Mouse (Mus musculus) erythroblast, embryonic 14.5 days (primary cell): ENCODE results near the gene AC109138.7. TPM values are rescaled to one million over a fixed set of nuclear protein-coding genes. Genes with fewer than 3 reads are reported as not detected.

Source experiments
- H3K27me3 ChIP-seq: 2 replicates; pipeline ENCODE4 v1.6.1; 2012; ENCODE audit warnings: inconsistent platforms; ENCODE audit not compliant: control insufficient read depth
- H3K36me3 ChIP-seq: 2 replicates; pipeline ENCODE4 v1.6.1; 2012; ENCODE audit warnings: mild to moderate bottlenecking, inconsistent platforms; ENCODE audit not compliant: control insufficient read depth
- H3K4me1 ChIP-seq: 2 replicates; pipeline ENCODE4 v1.6.1; 2012; ENCODE audit warnings: inconsistent platforms; ENCODE audit not compliant: control insufficient read depth
- H3K4me3 ChIP-seq: replicated peaks from 2 replicates; pipeline ENCODE3; 2012; ENCODE audit warnings: moderate library complexity, mild to moderate bottlenecking, inconsistent platforms
- H3K9me3 ChIP-seq: 2 replicates; pipeline ENCODE4 v1.6.1; 2012; ENCODE audit warnings: low read length, inconsistent platforms, mixed read lengths; ENCODE audit not compliant: control insufficient read depth
- GATA1 ChIP-seq: IDR thresholded peaks from 2 replicates; pipeline ENCODE4 v1.6.1; 2012; ENCODE audit warnings: low read length, inconsistent platforms, mixed read lengths
- TAL1 ChIP-seq: IDR thresholded peaks from 3 replicates; pipeline ENCODE4 v1.6.1; 2012; ENCODE audit warnings: low read length, inconsistent platforms, mixed read lengths
- polyA plus RNA-seq: library from polyadenylated mRNA; stranded (reverse); fragments of >175 nt; gene quantifications from 2 replicates; pipeline ENCODE4 v1.2.3, GENCODE M21; 2012

Gene AC109138.7
- polyA plus RNA-seq, 1 experiment = not detected

DNA sequence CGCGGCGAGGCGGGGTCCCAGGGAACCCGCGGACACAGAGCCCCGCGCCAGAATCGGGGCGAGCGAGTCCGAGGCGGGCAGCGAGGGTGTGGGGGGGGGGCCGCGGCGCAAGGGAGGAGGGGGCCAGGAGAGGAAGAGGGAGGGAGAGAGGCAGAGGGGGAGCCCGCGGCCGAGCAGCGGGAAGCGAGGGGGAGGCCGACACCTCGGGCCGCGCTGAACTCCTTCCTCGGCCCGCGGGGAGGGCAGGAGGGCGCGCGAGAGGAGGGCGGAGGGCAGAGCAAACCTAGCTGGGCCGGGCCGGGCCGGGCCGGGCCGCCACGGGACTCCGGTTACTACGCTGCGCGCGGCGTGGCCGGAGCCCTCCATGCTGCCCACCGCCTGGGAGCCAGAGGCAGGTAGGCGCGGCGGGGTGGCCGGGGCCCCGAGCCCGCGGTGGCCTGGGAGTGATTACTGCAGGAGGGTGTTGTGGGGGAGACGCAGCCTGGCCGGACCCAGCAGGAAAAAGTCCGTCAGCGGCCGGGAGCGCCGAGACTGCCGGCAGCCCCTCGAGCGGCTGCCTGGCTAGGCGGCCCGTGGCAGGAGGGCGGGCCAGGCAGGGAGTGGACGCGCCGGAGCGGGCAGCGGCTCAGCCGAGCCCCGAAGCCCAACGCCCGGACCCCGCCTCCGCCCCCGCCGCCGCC is 754 bp downstream of the AC109138.7 start:
- Histone ChIP-seq H3K27me3 (peaks cover 100% of the 10 kb centered on the region), H3K36me3 (no peaks in the 10 kb centered on the region)
- TF ChIP-seq GATA1 = no peak
- no peak for TF ChIP-seq TAL1

DNA sequence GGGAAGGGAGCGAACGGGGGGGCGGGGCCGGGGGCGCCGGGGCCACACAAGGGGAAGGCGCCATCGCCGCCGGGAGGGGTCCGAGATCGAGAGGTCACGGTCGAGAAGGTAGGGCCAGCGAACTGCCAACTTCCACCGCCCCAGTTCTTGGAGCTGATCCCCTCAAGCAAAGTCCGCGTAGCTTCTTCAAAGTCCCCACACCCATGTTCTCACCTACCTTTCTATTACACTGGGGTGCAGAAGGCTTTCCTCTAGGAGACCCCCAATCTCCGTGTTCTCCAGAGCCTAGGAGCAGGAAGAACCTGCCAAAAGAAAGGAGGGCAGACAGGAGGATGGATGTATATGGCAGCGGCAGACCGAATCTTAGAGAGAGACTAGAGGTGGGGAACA is 1.3 kb downstream of the AC109138.7 start:
- Histone ChIP-seq H3K4me3 (no peak overlapping the region), H3K9me3 (peaks cover 7% of the 10 kb centered on the region; the same call in 1 of the 2 replicates), H3K27me3 (peaks cover 100% of the 10 kb centered on the region), H3K4me1 (peaks cover 13% of the 10 kb centered on the region), H3K36me3 (no peaks in the 10 kb centered on the region)
- no peak for TF ChIP-seq TAL1
- TF ChIP-seq GATA1 = no peak

More for the DNA sequence above, 754 bp downstream of the AC109138.7 start:
- Histone ChIP-seq H3K9me3 (peaks cover 7% of the 10 kb centered on the region; the same call in 1 of the 2 replicates), H3K4me3 (peak overlapping the region; percentile 46), H3K4me1 (peaks cover 8% of the 10 kb centered on the region)

DNA sequence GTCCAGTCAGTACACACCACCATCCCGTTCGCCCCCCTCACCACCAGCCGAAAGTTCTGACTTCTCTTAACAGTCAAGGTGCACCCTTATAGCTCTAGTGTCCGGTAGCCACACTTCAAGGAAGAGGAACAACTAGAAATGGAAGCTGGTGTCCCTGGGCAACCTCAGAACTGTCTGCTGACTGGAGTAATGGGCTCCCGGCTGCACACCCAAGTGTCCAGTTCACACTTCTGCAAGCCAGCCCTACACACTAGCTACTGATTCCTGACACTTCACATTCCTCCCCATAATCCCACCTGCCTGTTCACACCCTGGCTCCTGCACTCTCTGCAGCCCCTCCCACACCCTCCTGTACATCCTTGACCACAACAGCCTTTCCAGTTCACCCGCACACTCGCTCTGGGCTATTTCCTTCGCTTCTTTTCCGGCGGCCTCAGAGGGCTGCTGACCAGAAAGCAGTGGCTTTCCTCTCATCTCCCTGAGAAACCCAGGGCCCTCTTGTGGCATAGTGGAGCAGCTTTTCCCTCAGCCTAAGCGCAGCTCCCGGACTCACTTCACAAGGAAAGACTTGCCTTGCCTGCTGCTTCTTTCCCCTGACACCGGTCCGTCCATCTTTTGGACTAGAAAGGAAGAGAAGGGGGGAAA is 2.0 kb downstream of the AC109138.7 start:
- Histone ChIP-seq H3K36me3 (no peaks in the 10 kb centered on the region), H3K27me3 (peaks cover 100% of the 10 kb centered on the region), H3K4me3 (no peak overlapping the region), H3K9me3 (peaks cover 7% of the 10 kb centered on the region; the same call in 1 of the 2 replicates), H3K4me1 (peaks cover 20% of the 10 kb centered on the region)
- no peak for TF ChIP-seq GATA1
- TF ChIP-seq TAL1 = no peak

DNA sequence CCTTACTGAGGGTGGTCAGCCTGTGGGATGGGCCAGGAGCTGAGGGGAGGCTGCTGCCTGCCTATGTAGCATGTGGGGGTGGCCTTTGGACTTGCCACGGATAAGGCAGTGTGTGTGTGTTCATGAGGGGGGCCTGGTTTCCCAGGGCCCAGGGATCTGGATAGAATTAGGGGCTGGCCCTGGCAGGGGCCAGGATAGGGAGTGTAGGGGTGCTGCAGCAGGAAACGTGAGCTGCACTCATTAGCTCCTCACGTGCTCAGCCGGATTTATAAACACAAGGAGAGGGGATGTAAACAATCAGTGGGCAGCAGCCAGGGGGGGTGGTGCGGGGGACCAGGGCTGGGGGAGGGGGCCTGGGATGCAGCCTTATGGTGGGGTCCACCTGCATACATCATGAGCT is 3.0 kb downstream of the AC109138.7 start:
- H3K4me1 ChIP-seq = peaks cover 22% of the 10 kb centered on the region
- no peak for TF ChIP-seq GATA1
- TF ChIP-seq TAL1 = no peak
- H3K27me3 ChIP-seq = peaks cover 100% of the 10 kb centered on the region
- H3K36me3 ChIP-seq = no peaks in the 10 kb centered on the region
- no peak overlapping the region for H3K4me3 ChIP-seq
- H3K9me3 ChIP-seq = peaks cover 7% of the 10 kb centered on the region; the same call in 1 of the 2 replicates

DNA sequence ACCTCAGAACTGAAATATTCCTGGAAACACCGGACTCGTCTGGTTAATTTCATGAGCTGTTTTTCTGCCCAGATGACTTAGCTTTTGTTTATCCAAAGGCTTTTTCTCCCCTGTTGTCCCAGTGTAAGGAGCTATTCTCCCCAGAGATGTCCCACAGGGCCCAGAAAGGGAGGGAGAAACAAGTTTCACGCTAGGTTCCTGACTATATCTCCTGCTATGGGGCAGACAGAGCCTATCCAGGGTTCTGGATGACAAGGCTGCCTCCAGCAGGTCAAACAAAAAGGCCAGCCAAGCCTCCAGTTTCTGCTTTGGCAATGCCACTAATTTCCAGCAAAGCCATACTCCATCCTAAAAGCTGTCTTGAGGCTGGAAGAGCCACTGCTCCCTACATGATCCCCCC is 3.7 kb downstream of the AC109138.7 start:
- TF ChIP-seq GATA1 (no peak), TAL1 (no peak)
- Histone ChIP-seq H3K9me3 (peaks cover 7% of the 10 kb centered on the region; the same call in 1 of the 2 replicates), H3K4me1 (peaks cover 28% of the 10 kb centered on the region), H3K36me3 (no peaks in the 10 kb centered on the region), H3K27me3 (peaks cover 100% of the 10 kb centered on the region), H3K4me3 (no peak overlapping the region)

DNA sequence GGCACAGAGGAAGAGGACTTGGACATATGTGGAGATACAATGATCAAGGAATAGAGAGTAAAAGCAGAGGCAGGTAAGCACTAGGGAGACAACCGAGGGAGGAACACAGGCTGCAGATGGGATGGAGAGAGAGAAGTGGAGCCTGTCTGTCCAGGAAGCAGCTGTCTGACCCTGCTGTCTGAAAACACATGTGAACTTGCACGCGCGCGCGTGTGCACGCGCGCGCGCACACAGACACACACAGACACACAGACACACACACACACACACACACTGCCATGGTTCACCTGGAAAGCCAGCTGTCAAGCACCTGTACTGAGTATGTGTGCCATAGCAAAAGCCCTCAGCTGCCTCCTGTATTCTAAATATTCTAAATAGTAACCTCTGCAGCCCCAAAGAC is 4.1 kb downstream of the AC109138.7 start:
- Histone ChIP-seq H3K27me3 (peaks cover 98% of the 10 kb centered on the region), H3K4me3 (no peak overlapping the region), H3K36me3 (no peaks in the 10 kb centered on the region), H3K4me1 (peaks cover 31% of the 10 kb centered on the region), H3K9me3 (peaks cover 7% of the 10 kb centered on the region; the same call in 1 of the 2 replicates)
- TF ChIP-seq TAL1 (no peak), GATA1 (no peak)

DNA sequence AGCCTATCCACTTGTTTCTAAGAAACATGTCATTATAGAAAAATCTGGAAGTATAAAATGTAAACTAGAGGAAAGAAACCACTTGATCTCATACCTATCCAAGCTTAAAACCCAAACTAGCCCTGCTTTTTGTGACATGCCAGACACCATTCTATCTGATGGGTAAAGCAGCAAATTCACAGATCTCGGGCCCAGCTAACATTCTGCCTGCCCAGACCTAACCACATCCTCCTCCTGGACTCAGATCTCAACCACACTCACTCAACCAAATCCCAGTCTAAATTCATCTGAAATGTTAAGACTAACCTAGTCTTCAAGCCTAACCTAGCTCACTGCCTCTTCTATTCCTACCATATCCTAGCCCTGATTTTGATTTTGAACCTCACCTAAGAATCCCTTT is 4.6 kb downstream of the AC109138.7 start:
- Histone ChIP-seq H3K4me3 (no peak overlapping the region), H3K36me3 (no peaks in the 10 kb centered on the region), H3K4me1 (peaks cover 35% of the 10 kb centered on the region), H3K9me3 (peaks cover 5% of the 10 kb centered on the region; the same call in 1 of the 2 replicates), H3K27me3 (peaks cover 97% of the 10 kb centered on the region)
- TF ChIP-seq GATA1 (no peak), TAL1 (no peak)

DNA sequence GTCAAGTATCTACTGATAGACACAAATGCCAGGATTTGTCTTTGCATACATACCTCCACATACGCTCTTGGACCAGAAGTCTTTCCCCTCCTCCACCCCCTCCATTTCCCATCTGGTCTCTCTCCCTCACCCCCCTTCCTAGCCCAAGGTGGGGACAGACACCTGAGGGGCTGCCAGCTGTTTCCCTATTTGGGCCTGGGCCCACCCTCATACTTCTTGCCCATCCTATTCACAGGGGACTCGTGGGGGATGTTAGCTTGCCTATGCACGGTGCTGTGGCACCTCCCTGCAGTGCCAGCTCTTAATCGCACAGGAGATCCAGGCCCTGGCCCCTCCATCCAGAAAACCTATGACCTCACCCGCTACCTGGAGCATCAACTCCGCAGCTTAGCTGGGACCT is 5.8 kb downstream of the AC109138.7 start:
- Histone ChIP-seq H3K4me3 (no peak overlapping the region), H3K27me3 (peaks cover 89% of the 10 kb centered on the region), H3K4me1 (peaks cover 31% of the 10 kb centered on the region), H3K9me3 (peaks cover 1% of the 10 kb centered on the region; the same call in 1 of the 2 replicates), H3K36me3 (no peaks in the 10 kb centered on the region)
- TF ChIP-seq GATA1 = no peak
- TF ChIP-seq TAL1 = no peak

DNA sequence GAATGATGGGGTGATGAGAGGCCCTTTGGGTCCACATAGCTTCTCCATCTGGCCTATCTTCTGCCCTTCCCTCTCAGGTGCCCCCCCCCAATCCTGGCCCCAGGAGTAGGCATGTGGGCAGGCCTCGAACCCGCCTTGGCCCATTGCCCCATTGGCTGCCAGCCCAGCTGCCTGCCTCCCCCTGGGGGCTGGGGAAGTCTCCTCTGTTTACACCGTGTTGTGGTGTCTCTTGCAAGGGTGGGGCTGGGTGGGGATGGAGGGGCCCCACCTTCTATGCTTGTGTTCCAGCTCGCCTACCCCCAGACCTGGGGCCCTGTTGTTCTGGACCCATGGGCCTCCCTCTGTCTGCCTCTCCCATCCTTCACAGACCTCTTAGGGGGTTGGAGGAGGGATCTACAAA is 6.3 kb downstream of the AC109138.7 start:
- Histone ChIP-seq H3K36me3 (no peaks in the 10 kb centered on the region), H3K4me1 (peaks cover 29% of the 10 kb centered on the region), H3K9me3 (no peaks in the 10 kb centered on the region; the same call in 1 of the 2 replicates), H3K27me3 (peaks cover 87% of the 10 kb centered on the region), H3K4me3 (no peak overlapping the region)
- TF ChIP-seq GATA1 (no peak), TAL1 (no peak)
